Mouse (Mus musculus) bone marrow, adult 2 months (tissue): ENCODE data around the gene Mxi1. TPM values are rescaled to one million over a fixed set of nuclear protein-coding genes. Genes with fewer than 3 reads are reported as not detected.

Experiments used
- H3K27ac ChIP-seq: fragments of 200-500 bp; 2 replicates; pipeline ENCODE4 v1.5.1; 2012; ENCODE audit warnings: low read depth, mild to moderate bottlenecking, control low read depth, inconsistent platforms, low read length; ENCODE audit not compliant: control insufficient read depth, poor library complexity, insufficient read depth
- H3K4me1 ChIP-seq: fragments of 200-500 bp; 2 replicates; pipeline ENCODE4 v1.6.1; 2011; ENCODE audit warnings: low read length; ENCODE audit not compliant: control insufficient read depth, insufficient read depth
- H3K4me3 ChIP-seq: fragments of 200-500 bp; replicated peaks from 2 replicates; pipeline ENCODE3; 2011; ENCODE audit warnings: mild to moderate bottlenecking, low read depth, low read length, control low read depth; ENCODE audit not compliant: control insufficient read depth
- CTCF ChIP-seq: fragments of 200-500 bp; IDR thresholded peaks from 2 replicates; pipeline ENCODE4 v1.5.1; 2011; ENCODE audit warnings: low read length, control low read depth; ENCODE audit not compliant: control insufficient read depth, insufficient read depth
- POLR2A ChIP-seq: fragments of 200-500 bp; IDR thresholded peaks from 2 replicates; pipeline ENCODE4 v1.6.1; 2011; ENCODE audit warnings: low read depth, mild to moderate bottlenecking, control low read depth, low read length, borderline replicate concordance; ENCODE audit not compliant: control insufficient read depth
- WGBS: fragments of 180-500 bp; shearing (Covaris S2); methylation state at CpG from one replicate; pipeline ENCODE4 v1.1.7; 2018; 5-methylcytosine and 5-hydroxymethylcytosine counted together
- polyA plus RNA-seq: library from polyadenylated mRNA; stranded (reverse); fragments of >200 nt; gene quantifications from 2 replicates; pipeline ENCODE4 v1.2.4, GENCODE M21; 2011; ENCODE audit warnings: low replicate concordance; ENCODE audit not compliant: missing spikeins, insufficient read depth, insufficient read length

Mxi1 gene
- polyA plus RNA-seq, 1 experiment = 32.4 TPM

- no peaks in the 10 kb centered on the region; the same call in 1 of the 2 replicates for H3K4me1 ChIP-seq
- no peak overlapping the region for H3K27ac ChIP-seq
- H3K4me3 ChIP-seq = no peak overlapping the region
- TF ChIP-seq CTCF = no peak
- TF ChIP-seq POLR2A = no peak
- 78% methylated on average over 8 of the region's 8 CpGs for WGBS
Measured at GRCm38 (mm10) chr19:53360265-53360958, 50.1 kb downstream of the Mxi1 start.

- H3K27ac ChIP-seq = no peak overlapping the region
- 46% methylated on average over 2 of the region's 2 CpGs for WGBS
- no peak overlapping the region for H3K4me3 ChIP-seq
- H3K4me1 ChIP-seq = no peaks in the 10 kb centered on the region; the same call in 1 of the 2 replicates
- TF ChIP-seq CTCF (peak; percentile 70), POLR2A (no peak)
Measured at GRCm38 (mm10) chr19:53362967-53363366, 52.6 kb downstream of the Mxi1 start.

- no peaks in the 10 kb centered on the region for H3K4me1 ChIP-seq
- H3K4me3 ChIP-seq = no peak overlapping the region
- 82% methylated on average over 2 of the region's 2 CpGs for WGBS
- TF ChIP-seq CTCF (no peak), POLR2A (no peak)
- no peak overlapping the region for H3K27ac ChIP-seq
Measured at GRCm38 (mm10) chr19:53364551-53364950, 54.2 kb downstream of the Mxi1 start.

GRCm38 (mm10) chr19:53364963-53365362, 54.6 kb downstream of the Mxi1 start:
- 36% methylated on average over 9 of the region's 9 CpGs for WGBS
- no peak overlapping the region for H3K4me3 ChIP-seq
- no peak overlapping the region for H3K27ac ChIP-seq
- no peaks in the 10 kb centered on the region for H3K4me1 ChIP-seq
- no peak for TF ChIP-seq POLR2A
- no peak for TF ChIP-seq CTCF

- Histone ChIP-seq H3K27ac (no peak overlapping the region), H3K4me3 (no peak overlapping the region), H3K4me1 (no peaks in the 10 kb centered on the region)
- WGBS = 90% methylated on average over 11 of the region's 11 CpGs
- TF ChIP-seq POLR2A (no peak), CTCF (no peak)
Measured at GRCm38 (mm10) chr19:53366057-53366775, 55.9 kb downstream of the Mxi1 start.

GRCm38 (mm10) chr19:53366881-53367280, 56.6 kb downstream of the Mxi1 start:
- TF ChIP-seq POLR2A (no peak), CTCF (no peak)
- Histone ChIP-seq H3K4me1 (no peaks in the 10 kb centered on the region), H3K27ac (no peak overlapping the region), H3K4me3 (no peak overlapping the region)
- 87% methylated on average over 7 of the region's 7 CpGs for WGBS

GRCm38 (mm10) chr19:53369469-53370043, 59.2 kb downstream of the Mxi1 start:
- TF ChIP-seq POLR2A = no peak
- peak; percentile 84 for TF ChIP-seq CTCF
- H3K4me1 ChIP-seq = no peaks in the 10 kb centered on the region
- no peak overlapping the region for H3K4me3 ChIP-seq
- no peak overlapping the region for H3K27ac ChIP-seq
- WGBS = 44% methylated on average over 14 of the region's 14 CpGs

GRCm38 (mm10) chr19:53370233-53370632, 59.9 kb downstream of the Mxi1 start:
- 89% methylated on average over 15 of the region's 15 CpGs for WGBS
- no peaks in the 10 kb centered on the region for H3K4me1 ChIP-seq
- H3K4me3 ChIP-seq = no peak overlapping the region
- no peak overlapping the region for H3K27ac ChIP-seq
- TF ChIP-seq CTCF (no peak), POLR2A (no peak)
